Mouse (Mus musculus): ENCODE data around the gene Mesp2.

DNA sequence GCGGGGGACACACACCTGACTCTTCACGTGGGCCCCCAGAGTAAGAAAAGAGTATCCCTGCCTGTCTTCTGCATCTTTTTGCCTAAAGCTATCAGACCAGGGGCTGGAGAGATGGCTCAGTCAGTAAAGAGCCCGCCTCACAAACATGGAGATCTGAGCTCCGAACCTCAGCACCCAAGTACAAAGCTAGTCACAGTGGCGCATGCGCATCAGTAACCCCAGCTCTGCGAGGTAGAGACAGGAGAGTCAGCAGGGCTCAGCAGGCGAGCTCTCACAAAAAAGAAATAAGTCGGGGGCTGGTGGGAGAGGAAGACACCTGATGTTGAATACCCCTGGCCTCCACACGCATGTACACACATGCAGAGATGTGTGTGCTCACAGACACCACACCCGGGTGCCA is 9.5 kb downstream of the Mesp2 start:
- no peak for TF ChIP-seq POLR2A (IDR thresholded peaks at IDR 0.05; ENCODE audit: borderline replicate concordance, extremely low read depth, insufficient read depth, insufficient read length, poor library complexity, severe bottlenecking)
- no peak for TF ChIP-seq CTCF (IDR thresholded peaks at IDR 0.05; ENCODE audit: borderline replicate concordance, extremely low read depth, insufficient read depth, insufficient read length)

All from brain, embryonic 14.5 days (tissue).